14 mouse cellular contexts compared by ENCODE assay signal in genomic region chr2:38085058-38085457, GRCm38 (mm10).
"Had no signal": no experiment of that assay in that cellular context is flagged by ENCODE, and none has a peak within 500 bp of the region (broad histone marks: within the 10 kb centered on the region; RNA-seq: fewer than 3 reads in every experiment).

No protein-coding gene starts in this region.

- ATAC-seq: intestine, embryonic 15.5 days had no signal

- H3K4me1 ChIP-seq: intestine, embryonic 15.5 days; limb, embryonic 13.5 days had no signal

- H3K4me3 ChIP-seq: intestine, embryonic 15.5 days; limb, embryonic 10.5 days; limb, embryonic 13.5 days; megakaryocyte, embryonic 14.5 days had no signal

- DNase-seq: kidney, adult 18-20 months; lung, adult 2 months; lung, postnatal 14 days; midbrain, embryonic 14.5 days; thymus, adult 18-20 months; thymus, postnatal 36 days had no signal

- H3K36me3 ChIP-seq: intestine, embryonic 15.5 days; limb, embryonic 10.5 days; limb, embryonic 13.5 days had no signal

- H3K9me3 ChIP-seq: intestine, embryonic 15.5 days; limb, embryonic 10.5 days; limb, embryonic 13.5 days; megakaryocyte, embryonic 14.5 days had no signal

- H3K9ac ChIP-seq: intestine, embryonic 15.5 days; limb, embryonic 13.5 days; liver, embryonic 14.5 days had no signal

- H3K27ac ChIP-seq: intestine, embryonic 15.5 days; kidney, postnatal 0 days; limb, embryonic 10.5 days; limb, embryonic 13.5 days; liver, embryonic 14.5 days; macrophage had no signal

- H3K4me2 ChIP-seq: intestine, embryonic 15.5 days; limb, embryonic 13.5 days; midbrain, embryonic 11.5 days had no signal

- H3K27me3 ChIP-seq: intestine, embryonic 15.5 days; limb, embryonic 13.5 days; megakaryocyte, embryonic 14.5 days had no signal
